In the genomic region with DNA sequence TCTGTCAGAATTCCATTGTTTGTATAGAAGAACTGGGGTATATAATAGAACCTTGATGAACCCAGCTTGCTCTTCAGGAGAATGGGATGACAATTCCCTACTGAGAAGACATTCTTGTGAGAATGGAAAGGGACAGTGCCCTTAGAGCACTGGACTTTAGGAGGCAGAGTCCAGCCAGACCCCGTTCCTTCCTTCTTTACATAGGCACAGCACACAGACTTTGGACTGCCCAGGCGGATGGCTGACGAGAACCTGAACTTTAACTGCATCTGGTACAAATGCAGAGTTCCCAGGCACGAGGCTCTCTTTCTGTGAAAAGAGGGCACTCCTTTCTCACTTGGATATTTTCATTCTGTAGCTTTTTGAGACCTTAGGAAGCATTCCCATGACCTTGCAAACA, we compare ENCODE assay signal across 17 mouse cellular contexts.
"Had no signal": no experiment of that assay in that cellular context is flagged by ENCODE, and none has a peak within 500 bp of the region (broad histone marks: within the 10 kb centered on the region; RNA-seq: fewer than 3 reads in every experiment).

No protein-coding gene starts in this region.

- H3K27ac ChIP-seq: hindbrain, postnatal 0 days; kidney, postnatal 0 days; limb, embryonic 15.5 days; liver, embryonic 15.5 days; macrophage; midbrain, embryonic 13.5 days had no signal

- H3K36me3 ChIP-seq: limb, embryonic 12.5 days; limb, embryonic 15.5 days; liver, embryonic 15.5 days; midbrain, embryonic 13.5 days had no signal

- H3K4me1 ChIP-seq: limb, embryonic 12.5 days; limb, embryonic 15.5 days; liver, embryonic 15.5 days; midbrain, embryonic 13.5 days had no signal

- H3K27me3 ChIP-seq: limb, embryonic 12.5 days; limb, embryonic 15.5 days; liver, embryonic 15.5 days; midbrain, embryonic 13.5 days had no signal

- H3K9ac ChIP-seq: limb, embryonic 12.5 days; limb, embryonic 15.5 days; liver, embryonic 15.5 days; lung, embryonic 14.5 days; midbrain, embryonic 13.5 days had no signal

- ATAC-seq: hindbrain, postnatal 0 days; inflammation-experienced regulatory T-cells, adult 6 months; intestine, embryonic 16.5 days; lung, postnatal 0 days; midbrain, embryonic 13.5 days; midbrain, embryonic 16.5 days had no signal

- H3K4me3 ChIP-seq: limb, embryonic 12.5 days; limb, embryonic 15.5 days; liver, embryonic 15.5 days; midbrain, embryonic 13.5 days had no signal

- DNase-seq: kidney, adult 9 months; kidney, postnatal 36 days; left cerebral cortex, postnatal 4 days; lung, embryonic 14.5 days; thymus, adult 18-20 months; thymus, postnatal 4 days had no signal

- H3K9me3 ChIP-seq: limb, embryonic 12.5 days; limb, embryonic 15.5 days; liver, embryonic 15.5 days; midbrain, embryonic 13.5 days had no signal

- H3K4me2 ChIP-seq: limb, embryonic 12.5 days; limb, embryonic 15.5 days; liver, embryonic 15.5 days; lung, embryonic 14.5 days; midbrain, embryonic 13.5 days had no signal
